Mouse (Mus musculus): Measurements from ENCODE around the gene Gnpat. TPM values are rescaled to one million over a fixed set of nuclear protein-coding genes. Genes with fewer than 3 reads are reported as not detected.

Gnpat gene
- polyA plus RNA-seq, 1 experiment, result 87.9 TPM

GRCm38 (mm10) chr8:124828561-124829240 is 34.1 kb upstream of the Gnpat start:
- no peaks in the 10 kb centered on the region for H3K4me1 ChIP-seq (ENCODE audit: control insufficient read depth, insufficient read depth, low read length)
- no peak overlapping the region for H3K4me3 ChIP-seq (ENCODE audit: insufficient read depth, low read length)
- no peak for TF ChIP-seq POLR2A (IDR thresholded peaks at IDR 0.05; ENCODE audit: extremely low read depth, insufficient read depth, low read length)
- no peak for TF ChIP-seq CTCF (IDR thresholded peaks at IDR 0.05; ENCODE audit: extremely low read depth, insufficient read depth, low read length)
- no peak overlapping the region for H3K27ac ChIP-seq (ENCODE audit: insufficient read depth, low read length)

- H3K27ac ChIP-seq (ENCODE audit: insufficient read depth, low read length), result no peak overlapping the region
- TF ChIP-seq CTCF (IDR thresholded peaks at IDR 0.05; ENCODE audit: extremely low read depth, insufficient read depth, low read length), result no peak
- no peak for TF ChIP-seq POLR2A (IDR thresholded peaks at IDR 0.05; ENCODE audit: extremely low read depth, insufficient read depth, low read length)
- no peak overlapping the region for H3K4me3 ChIP-seq (ENCODE audit: insufficient read depth, low read length)
- H3K4me1 ChIP-seq (ENCODE audit: control insufficient read depth, insufficient read depth, low read length), result no peaks in the 10 kb centered on the region
Observed at GRCm38 (mm10) chr8:124830050-124830449, 32.8 kb upstream of the Gnpat start.

GRCm38 (mm10) chr8:124831531-124831930 is 31.3 kb upstream of the Gnpat start:
- no peaks in the 10 kb centered on the region for H3K4me1 ChIP-seq (ENCODE audit: control insufficient read depth, insufficient read depth, low read length)
- TF ChIP-seq CTCF (IDR thresholded peaks at IDR 0.05; ENCODE audit: extremely low read depth, insufficient read depth, low read length), result no peak
- no peak for TF ChIP-seq POLR2A (IDR thresholded peaks at IDR 0.05; ENCODE audit: extremely low read depth, insufficient read depth, low read length)
- H3K27ac ChIP-seq (ENCODE audit: insufficient read depth, low read length), result no peak overlapping the region
- H3K4me3 ChIP-seq (ENCODE audit: insufficient read depth, low read length), result no peak overlapping the region

- no peak for TF ChIP-seq CTCF (IDR thresholded peaks at IDR 0.05; ENCODE audit: extremely low read depth, insufficient read depth, low read length)
- TF ChIP-seq POLR2A (IDR thresholded peaks at IDR 0.05; ENCODE audit: extremely low read depth, insufficient read depth, low read length), result no peak
- Histone ChIP-seq H3K27ac (ENCODE audit: insufficient read depth, low read length) (no peak overlapping the region), H3K4me3 (ENCODE audit: insufficient read depth, low read length) (no peak overlapping the region)
Observed at GRCm38 (mm10) chr8:124831941-124832340, 30.9 kb upstream of the Gnpat start.

GRCm38 (mm10) chr8:124833430-124834205 is 29.2 kb upstream of the Gnpat start:
- Histone ChIP-seq H3K27ac (ENCODE audit: insufficient read depth, low read length) (no peak overlapping the region), H3K4me3 (ENCODE audit: insufficient read depth, low read length) (no peak overlapping the region), H3K4me1 (ENCODE audit: control insufficient read depth, insufficient read depth, low read length) (no peaks in the 10 kb centered on the region)
- TF ChIP-seq POLR2A (IDR thresholded peaks at IDR 0.05; ENCODE audit: extremely low read depth, insufficient read depth, low read length) (no peak), CTCF (IDR thresholded peaks at IDR 0.05; ENCODE audit: extremely low read depth, insufficient read depth, low read length) (no peak)

More at GRCm38 (mm10) chr8:124831941-124832340, 30.9 kb upstream of the Gnpat start:
- no peaks in the 10 kb centered on the region for H3K4me1 ChIP-seq (ENCODE audit: control insufficient read depth, insufficient read depth, low read length)

GRCm38 (mm10) chr8:124835848-124836247 is 27.0 kb upstream of the Gnpat start:
- Histone ChIP-seq H3K27ac (ENCODE audit: insufficient read depth, low read length) (no peak overlapping the region), H3K4me1 (ENCODE audit: control insufficient read depth, insufficient read depth, low read length) (no peaks in the 10 kb centered on the region), H3K4me3 (ENCODE audit: insufficient read depth, low read length) (no peak overlapping the region)
- TF ChIP-seq POLR2A (IDR thresholded peaks at IDR 0.05; ENCODE audit: extremely low read depth, insufficient read depth, low read length) (no peak), CTCF (IDR thresholded peaks at IDR 0.05; ENCODE audit: extremely low read depth, insufficient read depth, low read length) (no peak)

- Histone ChIP-seq H3K27ac (ENCODE audit: insufficient read depth, low read length) (no peak overlapping the region), H3K4me3 (ENCODE audit: insufficient read depth, low read length) (no peak overlapping the region), H3K4me1 (ENCODE audit: control insufficient read depth, insufficient read depth, low read length) (no peaks in the 10 kb centered on the region)
- TF ChIP-seq CTCF (IDR thresholded peaks at IDR 0.05; ENCODE audit: extremely low read depth, insufficient read depth, low read length), result no peak
- TF ChIP-seq POLR2A (IDR thresholded peaks at IDR 0.05; ENCODE audit: extremely low read depth, insufficient read depth, low read length), result no peak
Observed at GRCm38 (mm10) chr8:124836273-124836672, 26.6 kb upstream of the Gnpat start.

GRCm38 (mm10) chr8:124836907-124837306 is 25.9 kb upstream of the Gnpat start:
- no peaks in the 10 kb centered on the region for H3K4me1 ChIP-seq (ENCODE audit: control insufficient read depth, insufficient read depth, low read length)
- no peak for TF ChIP-seq POLR2A (IDR thresholded peaks at IDR 0.05; ENCODE audit: extremely low read depth, insufficient read depth, low read length)
- TF ChIP-seq CTCF (IDR thresholded peaks at IDR 0.05; ENCODE audit: extremely low read depth, insufficient read depth, low read length), result no peak
- no peak overlapping the region for H3K4me3 ChIP-seq (ENCODE audit: insufficient read depth, low read length)
- no peak overlapping the region for H3K27ac ChIP-seq (ENCODE audit: insufficient read depth, low read length)

- TF ChIP-seq POLR2A (IDR thresholded peaks at IDR 0.05; ENCODE audit: extremely low read depth, insufficient read depth, low read length) (no peak), CTCF (IDR thresholded peaks at IDR 0.05; ENCODE audit: extremely low read depth, insufficient read depth, low read length) (no peak)
- Histone ChIP-seq H3K4me3 (ENCODE audit: insufficient read depth, low read length) (no peak overlapping the region), H3K4me1 (ENCODE audit: control insufficient read depth, insufficient read depth, low read length) (no peaks in the 10 kb centered on the region), H3K27ac (ENCODE audit: insufficient read depth, low read length) (no peak overlapping the region)
Observed at GRCm38 (mm10) chr8:124837956-124838355, 24.9 kb upstream of the Gnpat start.

- H3K27ac ChIP-seq (ENCODE audit: insufficient read depth, low read length), result no peak overlapping the region
- no peak overlapping the region for H3K4me3 ChIP-seq (ENCODE audit: insufficient read depth, low read length)
- TF ChIP-seq POLR2A (IDR thresholded peaks at IDR 0.05; ENCODE audit: extremely low read depth, insufficient read depth, low read length) (no peak), CTCF (IDR thresholded peaks at IDR 0.05; ENCODE audit: extremely low read depth, insufficient read depth, low read length) (no peak)
- no peaks in the 10 kb centered on the region for H3K4me1 ChIP-seq (ENCODE audit: control insufficient read depth, insufficient read depth, low read length)
Observed at GRCm38 (mm10) chr8:124839371-124839770, 23.5 kb upstream of the Gnpat start.

Data from cortical plate, adult 2 months (tissue).